Mouse (Mus musculus) heart, embryonic 14.5 days (tissue): Measurements from ENCODE around the gene Rcor3. TPM values are rescaled to one million over a fixed set of nuclear protein-coding genes. Genes with fewer than 3 reads are reported as not detected.

Experiments used
- ATAC-seq: fragments of 200-750 bp; cut with Nextera tagmentation; 2 replicates; pipeline ENCODE4 v1.8.0; 2017; ENCODE audit warnings: low read depth, moderate TSS enrichment; ENCODE audit not compliant: insufficient number of reproducible peaks, insufficient read depth, low FRiP score
- H3K27ac ChIP-seq, 2 experiments: fragments of 200-500 bp in 1 of 2; fragments of 300-500 bp in 1 of 2; sonication (generic) in 1 of 2; replicated peaks in 1 of 2; 2 replicates each; pipeline ENCODE4 v1.5.1; 2012 to 2014; ENCODE audit warnings: low read depth in 2 of 2, low read length in 2 of 2, control low read depth in 1 of 2, mild to moderate bottlenecking in 1 of 2, mixed read lengths in 1 of 2; ENCODE audit not compliant: control insufficient read depth in 1 of 2, insufficient read depth in 1 of 2
- H3K27me3 ChIP-seq: fragments of 300-500 bp; sonication (generic); 2 replicates; pipeline ENCODE4 v1.6.1; 2014; ENCODE audit warnings: mild to moderate bottlenecking, low read length, control low read depth; ENCODE audit not compliant: control insufficient read depth, insufficient read depth
- H3K36me3 ChIP-seq: fragments of 300-500 bp; sonication (generic); 2 replicates; pipeline ENCODE4 v1.6.1; 2014; ENCODE audit warnings: mild to moderate bottlenecking, control low read depth, low read length, mixed read lengths; ENCODE audit not compliant: control insufficient read depth, insufficient read depth
- H3K4me1 ChIP-seq, 2 experiments: fragments of 200-500 bp in 1 of 2; fragments of 300-500 bp in 1 of 2; sonication (generic) in 1 of 2; 2 replicates each; pipeline ENCODE4 v1.6.1; 2012 to 2014; ENCODE audit warnings: low read length in 2 of 2, control low read depth in 1 of 2, mixed read lengths in 1 of 2; ENCODE audit not compliant: control insufficient read depth in 2 of 2, insufficient read depth in 2 of 2
- H3K4me2 ChIP-seq: fragments of 300-500 bp; sonication (generic); 2 replicates; pipeline ENCODE4 v1.6.1; 2014; ENCODE audit warnings: mild to moderate bottlenecking, low read length
- H3K4me3 ChIP-seq, 2 experiments: fragments of 200-500 bp in 1 of 2; fragments of 300-500 bp in 1 of 2; sonication (generic) in 1 of 2; 2 replicates each; pipeline ENCODE4 v1.5.1; 2012 to 2014; ENCODE audit warnings: low read length in 2 of 2, mild to moderate bottlenecking in 2 of 2, control low read depth in 1 of 2, low read depth in 1 of 2, moderate library complexity in 1 of 2; ENCODE audit not compliant: control insufficient read depth in 1 of 2, insufficient read depth in 1 of 2
- H3K9ac ChIP-seq: fragments of 300-500 bp; sonication (generic); 2 replicates; pipeline ENCODE4 v1.6.1; 2014; ENCODE audit warnings: mild to moderate bottlenecking, low read length
- H3K9me3 ChIP-seq: fragments of 300-500 bp; sonication (generic); 2 replicates; pipeline ENCODE4 v1.6.1; 2016; ENCODE audit warnings: low read length, control low read depth; ENCODE audit not compliant: control insufficient read depth
- WGBS: fragments of 180-500 bp; shearing (Covaris S2); extraction: QIAGEN DNeasy Blood & Tissue Kit; methylation state at CpG from one replicate; pipeline ENCODE4 v1.1.7; 2014; 5-methylcytosine and 5-hydroxymethylcytosine counted together
- polyA plus RNA-seq: library from polyadenylated mRNA; unstranded; fragments of >200 nt; fragmentation: Nextera tagmentation; extraction: Ambion mirVana; gene quantifications from 2 replicates; pipeline ENCODE4 v1.2.1, GENCODE M21; 2014

Rcor3 gene
- polyA plus RNA-seq, 1 experiment from 2014 or later = 40.0 TPM

DNA sequence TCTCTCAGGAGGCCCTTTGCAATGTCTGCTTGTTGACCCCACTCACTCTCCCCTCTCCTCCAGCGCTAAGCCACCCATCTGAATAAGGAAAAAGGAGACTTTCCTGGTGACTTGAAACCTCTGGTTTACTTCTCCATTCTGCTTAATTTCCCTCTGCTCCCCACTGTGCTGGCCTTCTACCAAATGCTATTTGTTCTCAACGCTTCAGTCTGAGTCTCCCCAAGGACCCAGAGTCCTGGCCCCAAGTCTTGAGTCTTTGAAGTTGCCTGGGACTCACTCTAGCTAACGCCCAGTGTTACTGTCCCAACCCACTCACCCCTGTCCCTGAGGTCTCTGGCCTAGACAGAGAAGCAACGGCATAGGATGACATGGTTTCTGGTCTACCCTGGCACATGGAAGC, 49.9 kb downstream of the Rcor3 start:
- WGBS = 89% methylated on average over 4 of the region's 4 CpGs
- H3K27ac ChIP-seq = no peak overlapping the region
- H3K9me3 ChIP-seq = no peaks in the 10 kb centered on the region
- no peak overlapping the region for H3K9ac ChIP-seq
- no peaks in the 10 kb centered on the region for H3K27me3 ChIP-seq
- H3K4me1 ChIP-seq = peaks cover 19 to 29% of the 10 kb centered on the region in 2 experiments
- no peak overlapping the region for H3K4me3 ChIP-seq
- peaks cover 4% of the 10 kb centered on the region; the same call in 1 of the 2 replicates for H3K36me3 ChIP-seq
- no peak for ATAC-seq
- H3K4me2 ChIP-seq = no peak overlapping the region

DNA sequence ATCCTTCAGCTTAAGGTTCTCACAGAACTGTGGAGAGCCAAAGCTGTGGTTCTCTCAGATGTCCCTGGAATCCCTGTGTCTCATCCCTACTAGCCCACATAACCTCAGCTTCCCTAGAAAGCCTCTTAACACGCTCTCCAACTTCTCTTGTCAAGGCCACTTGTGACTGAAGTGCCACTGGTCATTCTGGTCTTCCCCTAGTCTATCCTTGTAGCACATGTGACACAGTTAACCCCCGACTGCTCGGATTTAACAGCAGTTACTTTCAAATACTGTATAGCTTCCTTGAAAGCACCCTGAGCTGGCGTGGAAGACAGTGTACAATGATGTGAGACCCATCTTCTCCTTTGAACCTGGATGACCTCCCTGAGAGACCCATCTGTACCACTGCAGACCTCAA, 50.8 kb downstream of the Rcor3 start:
- Histone ChIP-seq H3K4me2 (no peak overlapping the region), H3K4me1 (peaks cover 19 to 29% of the 10 kb centered on the region in 2 experiments), H3K36me3 (peaks cover 10% of the 10 kb centered on the region), H3K9ac (no peak overlapping the region), H3K27ac (no peak overlapping the region), H3K4me3 (no peak overlapping the region), H3K9me3 (peaks cover 5% of the 10 kb centered on the region), H3K27me3 (no peaks in the 10 kb centered on the region)
- WGBS = 48% methylated on average over 4 of the region's 4 CpGs
- ATAC-seq = no peak

DNA sequence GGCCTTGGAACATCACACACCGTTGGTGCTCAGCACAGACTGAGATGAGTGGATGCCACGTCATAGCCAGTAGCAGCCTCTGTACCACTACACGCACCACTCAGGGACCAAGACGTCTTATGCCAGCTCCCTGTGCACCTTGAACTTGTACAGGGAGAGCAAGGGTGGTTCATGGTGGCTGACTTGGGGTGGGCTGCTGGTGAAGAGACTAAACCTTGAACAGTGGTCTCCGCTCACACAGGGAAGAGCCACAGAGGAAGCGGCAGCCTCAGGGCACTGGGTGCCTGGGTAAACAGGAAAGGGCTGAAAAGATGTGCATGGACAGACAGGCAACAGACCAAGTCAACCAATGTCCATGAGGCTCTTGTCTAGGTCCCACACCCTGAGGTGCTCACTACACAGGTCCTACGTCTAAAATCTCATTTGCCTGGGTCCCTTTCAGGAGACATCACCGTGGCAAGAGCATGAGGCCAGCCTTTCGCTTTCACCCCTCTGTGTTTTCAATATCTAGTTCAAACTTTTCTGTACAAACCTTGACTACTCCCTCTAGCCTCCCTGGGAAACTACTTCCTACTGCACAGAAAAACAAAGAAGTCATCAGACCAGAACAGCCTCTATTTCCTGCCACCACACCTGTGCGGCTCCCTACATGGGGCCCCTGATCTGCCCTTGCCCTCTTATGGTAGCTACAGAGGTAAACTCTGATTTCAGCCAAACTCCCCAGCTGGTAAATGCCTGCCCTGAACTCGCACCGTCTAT, 51.4 kb downstream of the Rcor3 start:
- no peak for ATAC-seq
- Histone ChIP-seq H3K9me3 (peaks cover 12% of the 10 kb centered on the region), H3K27me3 (no peaks in the 10 kb centered on the region), H3K4me2 (no peak overlapping the region), H3K27ac (no peak overlapping the region), H3K4me3 (no peak overlapping the region), H3K36me3 (peaks cover 15% of the 10 kb centered on the region), H3K4me1 (peaks cover 19 to 28% of the 10 kb centered on the region in 2 experiments), H3K9ac (no peak overlapping the region)
- 81% methylated on average over 12 of the region's 12 CpGs for WGBS

DNA sequence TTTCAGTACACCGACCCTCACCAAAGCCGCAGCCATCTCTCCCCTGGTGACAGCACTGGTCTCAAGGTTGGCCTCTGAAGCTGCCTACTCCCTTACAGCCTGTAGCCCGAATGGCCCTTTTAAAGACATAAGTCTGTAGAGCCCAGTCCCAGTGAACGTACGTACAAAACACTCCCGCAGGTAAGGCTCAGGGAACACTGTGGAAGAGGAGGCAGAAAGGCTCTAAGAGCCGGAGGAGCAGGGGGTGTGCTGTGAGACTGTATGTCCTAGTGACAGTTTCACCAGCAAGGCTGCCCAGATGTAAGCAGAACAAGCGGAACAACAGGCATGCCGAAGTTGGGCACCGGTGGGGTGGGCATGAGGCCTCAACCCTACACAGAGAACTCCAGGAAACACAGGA, 52.6 kb downstream of the Rcor3 start:
- H3K9ac ChIP-seq = no peak overlapping the region
- no peak overlapping the region for H3K4me3 ChIP-seq
- H3K4me1 ChIP-seq = peaks cover 11 to 19% of the 10 kb centered on the region in 2 experiments
- peaks cover 17% of the 10 kb centered on the region for H3K36me3 ChIP-seq
- H3K27me3 ChIP-seq = no peaks in the 10 kb centered on the region
- ATAC-seq = no peak
- peaks cover 20% of the 10 kb centered on the region for H3K9me3 ChIP-seq
- WGBS = 91% methylated on average over 10 of the region's 10 CpGs
- no peak overlapping the region for H3K27ac ChIP-seq
- no peak overlapping the region for H3K4me2 ChIP-seq

DNA sequence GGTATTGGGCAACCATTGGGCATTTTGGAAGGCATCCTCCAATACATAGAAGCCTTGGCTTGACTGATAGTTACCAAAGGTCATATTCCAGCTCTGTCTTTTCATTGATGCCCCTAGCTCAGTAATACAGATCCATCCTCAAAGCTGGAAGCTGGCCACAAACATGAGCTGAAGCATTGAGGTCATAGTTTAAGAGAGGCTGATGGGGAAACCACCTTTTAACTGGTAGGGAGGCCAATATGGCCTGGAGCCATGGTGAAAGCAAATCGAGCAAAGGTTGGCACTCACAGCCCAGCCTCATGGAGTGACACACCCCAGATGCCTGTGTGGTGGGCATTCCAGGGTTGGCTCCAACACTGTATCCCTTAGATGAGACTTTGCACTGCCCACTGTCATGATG, 55.2 kb downstream of the Rcor3 start:
- H3K27me3 ChIP-seq = no peaks in the 10 kb centered on the region
- no peak overlapping the region for H3K4me3 ChIP-seq
- no peak overlapping the region for H3K9ac ChIP-seq
- peaks cover 15 to 16% of the 10 kb centered on the region in 2 experiments for H3K4me1 ChIP-seq
- H3K27ac ChIP-seq = no peak overlapping the region
- peaks cover 20% of the 10 kb centered on the region for H3K9me3 ChIP-seq
- peaks cover 14% of the 10 kb centered on the region; the same call in 1 of the 2 replicates for H3K36me3 ChIP-seq
- WGBS = 71% methylated on average over 1 of the region's 1 CpGs
- ATAC-seq = no peak
- no peak overlapping the region for H3K4me2 ChIP-seq

DNA sequence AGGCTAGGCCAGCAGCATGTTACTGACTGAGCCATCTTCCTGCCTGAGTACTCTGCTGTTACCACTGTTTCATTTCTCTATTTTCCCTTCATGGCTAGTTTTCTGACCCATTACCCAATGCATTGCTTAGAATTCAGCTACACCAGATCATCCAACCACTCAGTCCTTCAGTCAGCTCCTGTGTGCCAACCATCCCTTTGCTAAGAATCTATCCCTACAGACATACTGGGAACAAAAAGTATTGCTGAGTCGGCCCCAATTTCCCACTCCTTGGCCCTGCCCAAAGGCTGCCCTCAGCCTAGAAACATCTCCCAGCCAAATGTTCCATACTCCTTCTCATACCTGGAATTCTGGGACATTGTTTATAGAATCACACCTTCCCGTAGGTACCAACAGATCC, 56.7 kb downstream of the Rcor3 start:
- Histone ChIP-seq H3K4me2 (no peak overlapping the region), H3K4me1 (peaks cover 7 to 16% of the 10 kb centered on the region in 2 experiments; a peak in 3 of 4 replicates), H3K27ac (no peak overlapping the region), H3K27me3 (no peaks in the 10 kb centered on the region), H3K9ac (no peak overlapping the region), H3K36me3 (peaks cover 14% of the 10 kb centered on the region; the same call in 1 of the 2 replicates), H3K4me3 (no peak overlapping the region), H3K9me3 (peaks cover 20% of the 10 kb centered on the region)
- 88% methylated on average over 2 of the region's 2 CpGs for WGBS
- ATAC-seq = no peak

DNA sequence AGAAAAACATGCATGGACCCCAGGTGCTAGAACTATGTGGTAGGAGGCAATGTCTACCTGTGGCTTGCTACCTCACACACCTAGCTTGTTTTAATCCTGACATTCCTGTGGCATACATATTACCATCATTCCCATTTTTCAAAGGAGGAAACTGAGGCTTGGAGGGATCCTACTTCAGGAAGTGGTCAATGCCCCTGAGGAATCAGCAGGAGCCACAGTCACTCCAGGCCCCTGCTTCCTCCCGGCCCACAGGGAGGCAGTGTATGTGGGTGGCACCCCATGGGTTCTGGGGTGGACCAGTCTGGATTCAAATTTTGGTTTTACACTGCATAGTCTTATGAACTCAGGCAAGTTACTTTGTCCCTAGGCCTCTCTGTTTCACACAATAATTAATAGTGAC, 58.7 kb downstream of the Rcor3 start:
- Histone ChIP-seq H3K9ac (no peak overlapping the region), H3K4me3 (no peak overlapping the region), H3K4me2 (no peak overlapping the region), H3K36me3 (peaks cover 14% of the 10 kb centered on the region; the same call in 1 of the 2 replicates), H3K4me1 (peaks cover 8 to 16% of the 10 kb centered on the region in 2 experiments; a peak in 3 of 4 replicates), H3K27me3 (no peaks in the 10 kb centered on the region), H3K9me3 (peaks cover 20% of the 10 kb centered on the region), H3K27ac (peak overlapping the region; percentile 62 to 69; a peak in 3 of 4 replicates)
- 87% methylated on average over 1 of the region's 1 CpGs for WGBS
- ATAC-seq = no peak
